Mouse (Mus musculus): Measurements from ENCODE around the gene Adamts1.
A peak's percentile ranks its signal among the peaks of the same experiment; 100 is the strongest.

Gene Adamts1

DNA sequence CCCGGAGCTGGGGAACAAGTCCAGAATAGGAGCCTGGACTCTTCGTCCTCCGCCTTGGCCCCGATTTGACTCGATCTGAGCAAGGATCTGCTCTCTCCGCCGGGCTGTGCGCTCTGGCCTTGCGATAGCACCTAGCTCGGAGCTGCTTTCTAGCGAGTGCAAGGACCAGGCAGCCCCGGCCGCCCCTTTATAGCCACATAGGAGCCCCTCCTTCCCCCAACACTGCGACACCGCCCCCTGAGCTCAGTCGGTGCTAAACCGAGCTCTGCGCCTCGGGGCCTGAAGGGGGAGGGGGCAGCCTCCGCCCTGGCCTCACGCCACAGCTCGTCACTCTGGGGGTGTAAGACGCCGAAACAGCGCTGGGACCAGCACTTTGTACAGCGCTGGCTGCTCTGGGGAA, at the start of gene Adamts1:
TSS of gene Adamts1 (minus strand) at position 160 of the 400 bp plus-strand sequence.
- DNase-seq (ENCODE audit: low spot score in 2 of 2), result peak; percentile 31 to 62

GRCm38 (mm10) chr16:85827066-85827465, 24.2 kb upstream of the Adamts1 start:
- no peak for DNase-seq (ENCODE audit: low spot score in 2 of 2)

- DNase-seq (ENCODE audit: low spot score in 2 of 2), result no peak
Observed at GRCm38 (mm10) chr16:85822330-85822916, 19.5 kb upstream of the Adamts1 start.

GRCm38 (mm10) chr16:85819808-85820458, 17.0 kb upstream of the Adamts1 start:
- DNase-seq (ENCODE audit: low spot score in 2 of 2), result no peak

GRCm38 (mm10) chr16:85814116-85814515, 11.2 kb upstream of the Adamts1 start:
- no peak for DNase-seq (ENCODE audit: low spot score in 2 of 2)

DNA sequence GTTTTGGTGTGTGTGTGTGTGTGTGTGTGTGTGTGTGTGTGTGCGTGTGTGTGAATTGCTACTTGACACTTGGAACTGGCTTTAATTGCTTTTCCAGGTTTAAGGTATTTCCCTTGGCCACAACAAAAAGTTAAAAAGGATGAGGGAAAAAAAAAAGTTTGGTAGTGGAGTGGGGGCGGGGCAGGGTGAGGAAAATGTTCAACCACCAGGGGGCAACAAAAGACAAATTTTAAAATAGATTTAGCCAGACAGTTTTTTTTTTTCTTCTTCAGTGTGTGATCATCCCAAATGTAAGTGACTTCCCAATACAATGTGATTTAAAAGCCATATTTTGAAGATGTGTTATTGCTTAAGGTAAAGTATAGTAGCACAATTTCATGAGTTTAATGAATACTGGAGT, 4.7 kb upstream of the Adamts1 start:
- no peak for DNase-seq (ENCODE audit: low spot score in 2 of 2)

GRCm38 (mm10) chr16:85807072-85807471, 4.2 kb upstream of the Adamts1 start:
- no peak for DNase-seq (ENCODE audit: low spot score in 2 of 2)

- DNase-seq (ENCODE audit: low spot score in 2 of 2), result no peak
Observed at GRCm38 (mm10) chr16:85805581-85805980, 2.7 kb upstream of the Adamts1 start.

DNA sequence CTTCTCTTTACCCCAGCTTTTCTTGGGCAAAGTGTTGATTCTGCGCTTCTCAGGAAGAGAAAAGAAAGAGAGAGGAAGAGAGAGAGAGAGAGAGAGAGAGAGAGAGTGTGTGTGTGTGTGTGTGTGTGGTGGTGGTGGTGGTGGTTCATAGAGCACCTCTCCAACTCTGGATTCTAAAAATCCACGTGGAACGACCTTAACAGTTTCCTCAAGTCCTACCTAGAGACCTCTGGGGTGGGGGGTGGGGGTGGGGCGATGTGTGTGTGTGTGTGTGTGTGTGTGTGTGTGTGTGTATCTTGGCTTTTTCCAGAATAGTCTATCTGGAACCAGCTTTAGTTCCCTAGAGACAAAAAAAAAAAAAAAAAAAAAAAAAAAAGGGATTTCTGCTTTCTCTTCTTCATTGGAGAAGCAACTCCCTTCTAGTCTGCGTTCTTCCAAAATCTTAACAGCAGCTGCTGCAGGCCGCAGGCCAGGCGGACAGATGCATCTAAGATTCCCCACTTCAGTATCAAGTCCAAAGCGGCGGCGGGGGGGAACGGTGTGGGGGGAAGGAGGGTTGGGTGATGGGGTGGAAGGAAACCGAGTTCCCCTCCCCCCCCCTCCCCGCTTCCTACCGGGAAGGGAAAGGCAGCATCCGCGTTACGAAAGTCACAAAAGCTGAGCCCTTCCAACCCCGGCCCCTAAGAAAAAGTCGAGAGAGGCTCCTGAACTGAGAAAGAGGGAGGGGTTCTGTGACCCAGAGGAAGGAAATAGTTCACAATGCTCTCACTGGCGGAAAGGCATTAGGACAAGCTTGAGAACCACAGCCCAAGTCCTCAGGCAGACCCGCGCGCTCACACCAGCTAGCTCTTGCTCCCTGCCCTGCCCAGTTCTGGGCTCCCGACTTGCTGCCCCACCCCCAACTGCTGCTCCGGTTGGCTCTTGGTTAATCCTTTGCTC, 969 bp upstream of the Adamts1 start:
- no peak for DNase-seq (ENCODE audit: low spot score in 2 of 2)

DNA sequence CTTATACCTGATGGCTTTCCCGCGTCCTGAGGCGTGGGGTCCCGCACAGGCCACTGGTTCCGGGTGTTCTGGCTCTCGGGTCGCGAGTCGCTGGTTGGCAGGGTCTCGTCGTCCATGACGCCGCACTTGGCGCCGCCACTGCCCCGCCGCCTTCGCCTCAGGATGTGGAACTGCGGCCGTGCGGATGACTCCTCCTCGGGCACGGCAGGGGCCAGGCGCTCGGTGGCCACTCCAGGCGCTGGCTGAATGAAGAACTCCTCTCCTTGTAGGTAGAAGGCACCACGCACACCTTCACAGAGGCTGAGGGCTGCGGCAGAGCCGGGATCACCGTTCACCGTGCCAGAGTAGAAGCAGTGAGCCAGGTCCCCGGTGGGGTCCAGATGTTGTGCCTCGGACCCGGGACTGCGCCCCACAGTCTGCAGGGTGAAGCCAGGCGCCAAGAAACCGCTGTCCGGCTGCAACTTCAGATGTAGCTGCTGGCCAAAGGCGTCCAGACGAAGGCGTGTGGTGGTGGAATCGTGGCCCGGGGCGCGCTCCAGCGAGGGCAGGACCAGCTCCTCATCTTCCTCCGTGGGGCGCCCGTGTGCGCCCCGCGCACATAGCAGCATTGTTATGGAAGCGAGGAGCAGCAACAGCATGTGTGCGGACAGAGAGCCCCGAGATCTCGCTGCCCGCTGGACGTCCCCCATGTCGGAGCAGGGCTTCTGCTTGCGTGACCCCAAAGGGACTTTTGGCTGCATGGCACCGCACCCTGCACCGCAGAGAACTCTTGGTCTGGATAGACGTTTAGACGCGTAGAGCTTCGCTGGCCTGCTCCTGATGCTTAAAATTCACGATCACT, 722 bp downstream of the Adamts1 start:
- no peak for DNase-seq (ENCODE audit: low spot score in 2 of 2)

DNA sequence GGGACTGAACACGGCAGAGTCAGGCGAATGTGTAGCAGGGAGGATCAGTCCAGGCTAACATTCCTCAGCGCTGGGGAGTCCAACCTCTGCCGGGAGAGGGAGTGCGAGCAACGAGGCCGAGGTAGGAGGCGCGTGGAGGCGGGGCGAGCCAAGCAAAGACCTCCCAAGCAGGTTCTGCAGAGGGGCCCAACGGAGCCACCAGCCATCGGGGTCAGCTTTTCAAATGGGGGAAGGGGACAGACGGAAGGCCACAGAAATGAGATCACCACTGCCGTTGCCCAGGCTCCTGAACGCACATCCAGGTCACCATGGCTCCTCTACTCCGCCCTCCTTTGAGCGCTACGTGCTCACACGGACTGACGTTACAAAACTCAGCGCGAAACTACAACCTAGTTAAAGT, 1.7 kb downstream of the Adamts1 start:
- DNase-seq (ENCODE audit: low spot score in 2 of 2), result peak in 1 of 2 experiments; percentile 60

GRCm38 (mm10) chr16:85800691-85801090, 2.2 kb downstream of the Adamts1 start:
- DNase-seq (ENCODE audit: low spot score in 2 of 2), result no peak

- DNase-seq (ENCODE audit: low spot score in 2 of 2), result no peak
Observed at GRCm38 (mm10) chr16:85799971-85800370, 2.9 kb downstream of the Adamts1 start.

DNA sequence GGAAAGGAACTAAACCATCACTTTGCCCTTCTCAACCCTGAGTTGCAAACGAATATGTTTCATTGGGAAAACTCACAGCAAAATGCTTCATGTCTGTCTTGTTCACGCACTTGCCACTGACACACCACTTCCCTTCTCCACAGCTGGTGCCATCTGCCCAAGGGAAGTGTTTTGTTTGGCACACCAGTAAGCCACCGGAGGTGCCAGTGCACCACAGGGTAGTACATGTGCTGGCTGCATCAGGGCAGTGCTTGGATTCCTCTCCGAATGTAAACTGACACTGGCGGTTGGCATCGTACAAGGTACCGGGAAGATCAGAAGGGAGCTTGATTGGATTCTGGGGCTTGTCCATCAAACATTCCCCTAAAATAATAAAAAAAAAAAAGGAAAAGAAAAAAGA, 4.6 kb downstream of the Adamts1 start:
- no peak for DNase-seq (ENCODE audit: low spot score in 2 of 2)

- DNase-seq (ENCODE audit: low spot score in 2 of 2), result no peak
Observed at GRCm38 (mm10) chr16:85797161-85797560, 5.8 kb downstream of the Adamts1 start.

- no peak for DNase-seq (ENCODE audit: low spot score in 2 of 2)
Observed at GRCm38 (mm10) chr16:85795731-85796130, 7.2 kb downstream of the Adamts1 start.

DNA sequence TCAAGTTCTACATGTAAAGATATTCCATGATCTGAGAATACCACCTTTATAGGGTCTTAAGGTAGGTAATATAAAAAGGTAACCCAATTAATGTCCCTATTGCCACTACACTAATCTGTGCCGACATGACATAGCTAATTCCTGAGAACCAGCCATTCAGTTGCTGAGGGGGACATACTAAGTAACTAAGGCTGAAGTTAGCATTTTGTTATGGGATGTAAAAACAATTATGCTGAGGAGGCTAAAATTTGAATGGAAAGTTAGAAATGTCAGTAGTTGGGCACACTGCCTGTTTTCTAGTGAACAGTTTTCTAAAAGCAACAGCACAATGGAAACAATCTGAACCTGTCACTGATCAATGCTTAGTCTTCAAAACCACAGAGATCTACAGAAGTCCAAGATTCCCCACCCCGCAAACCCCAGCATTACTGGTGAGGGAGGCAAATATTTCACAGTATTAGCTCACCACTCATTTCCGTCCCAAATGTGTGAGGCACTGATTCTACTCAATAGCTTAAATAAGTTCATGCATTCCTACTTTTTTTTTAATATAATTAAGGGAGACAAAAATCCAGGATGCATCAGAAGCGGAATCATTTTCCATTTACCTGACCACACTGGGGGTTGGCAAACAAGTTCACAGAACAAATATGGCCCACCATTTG, 9.6 kb downstream of the Adamts1 start:
- no peak for DNase-seq (ENCODE audit: low spot score in 2 of 2)

DNA sequence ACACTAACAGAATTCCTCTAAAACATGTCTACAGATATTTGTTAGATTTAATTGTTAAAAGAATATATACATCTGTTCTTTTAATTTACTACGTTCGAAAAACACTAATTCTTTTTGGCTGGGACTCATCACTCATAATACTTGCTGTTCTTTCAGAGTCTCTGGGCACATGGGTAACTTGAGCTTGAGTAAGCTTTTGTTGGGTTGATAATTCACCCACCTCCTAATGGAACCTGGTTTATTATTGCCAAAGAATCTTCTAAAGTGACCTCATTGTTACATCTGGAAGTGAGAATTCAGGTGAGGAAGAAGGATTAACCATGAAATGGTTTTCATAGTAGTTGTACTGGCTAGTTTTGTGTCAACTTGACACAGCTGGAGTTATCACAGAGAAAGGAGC, 21.8 kb downstream of the Adamts1 start:
- no peak for DNase-seq (ENCODE audit: low spot score in 2 of 2)

DNA sequence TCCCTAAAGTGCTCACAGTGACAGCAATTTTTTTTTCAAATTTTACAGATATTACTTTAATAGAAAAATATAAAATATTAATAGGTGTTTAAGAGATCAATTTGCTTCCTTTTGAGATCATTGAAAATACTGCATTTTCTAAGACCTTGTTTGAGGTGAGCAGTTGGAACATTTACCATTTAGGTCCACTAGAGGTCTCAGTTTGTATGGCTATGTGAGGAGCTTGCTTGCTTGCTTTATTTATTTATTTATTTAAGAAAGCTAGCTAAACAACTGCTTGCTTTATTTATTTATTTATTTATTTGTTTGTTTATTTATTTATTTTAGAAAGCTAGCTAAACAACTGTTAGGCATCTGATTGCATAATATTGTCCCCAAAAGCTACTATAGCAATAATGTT, 23.1 kb downstream of the Adamts1 start:
- no peak for DNase-seq (ENCODE audit: low spot score in 2 of 2)

GRCm38 (mm10) chr16:85772272-85772671, 30.6 kb downstream of the Adamts1 start:
- DNase-seq (ENCODE audit: low spot score in 2 of 2), result no peak

GRCm38 (mm10) chr16:85767341-85767740, 35.6 kb downstream of the Adamts1 start:
- no peak for DNase-seq (ENCODE audit: low spot score in 2 of 2)

Data from spleen, postnatal 4 days (tissue).